Mouse (Mus musculus) thymus, postnatal 25 days (tissue): ENCODE measurements around the gene Dnah1.
A peak's percentile ranks its signal among the peaks of the same experiment; 100 is the strongest.

ENCODE experiments used
- DNase-seq: peaks from one replicate; pipeline ENCODE4 v3.0.0; 2022

Gene Dnah1

GRCm38 (mm10) chr14:31233070-31233995, 90.4 kb downstream of the Dnah1 start:
- no peak for DNase-seq

GRCm38 (mm10) chr14:31232404-31233069, 91.2 kb downstream of the Dnah1 start:
- no peak for DNase-seq

- no peak for DNase-seq
Observed at GRCm38 (mm10) chr14:31230442-31230841, 93.3 kb downstream of the Dnah1 start.

GRCm38 (mm10) chr14:31228234-31228633, 95.5 kb downstream of the Dnah1 start:
- DNase-seq: no peak

- no peak for DNase-seq
Observed at GRCm38 (mm10) chr14:31226978-31227377, 96.7 kb downstream of the Dnah1 start.

- DNase-seq: peak; percentile 16
Observed at GRCm38 (mm10) chr14:31217666-31218065, 106.0 kb downstream of the Dnah1 start, which contains the start of gene Sema3g. Sema3g (plus strand) TSS chr14:31217860.

GRCm38 (mm10) chr14:31216846-31217245, 106.8 kb downstream of the Dnah1 start, which contains the start of gene Nisch:
Nisch (minus strand) TSS chr14:31216946.
- DNase-seq: no peak

GRCm38 (mm10) chr14:31215157-31216002, 108.3 kb downstream of the Dnah1 start:
- DNase-seq: peak; percentile 80

- no peak for DNase-seq
Observed at GRCm38 (mm10) chr14:31214684-31215083, 109.0 kb downstream of the Dnah1 start.

GRCm38 (mm10) chr14:31213868-31214267, 109.8 kb downstream of the Dnah1 start:
- DNase-seq: no peak

- DNase-seq: no peak
Observed at GRCm38 (mm10) chr14:31212499-31212898, 111.2 kb downstream of the Dnah1 start.

GRCm38 (mm10) chr14:31211854-31212253, 111.8 kb downstream of the Dnah1 start:
- no peak for DNase-seq
